Mouse (Mus musculus): ENCODE data around the gene Pid1. TPM values are rescaled to one million over a fixed set of nuclear protein-coding genes. Genes with fewer than 3 reads are reported as not detected.

Gene Pid1
- 3.8 and 3.9 TPM in 2 replicates for polyA plus RNA-seq (2012; rRNA removed)

DNA sequence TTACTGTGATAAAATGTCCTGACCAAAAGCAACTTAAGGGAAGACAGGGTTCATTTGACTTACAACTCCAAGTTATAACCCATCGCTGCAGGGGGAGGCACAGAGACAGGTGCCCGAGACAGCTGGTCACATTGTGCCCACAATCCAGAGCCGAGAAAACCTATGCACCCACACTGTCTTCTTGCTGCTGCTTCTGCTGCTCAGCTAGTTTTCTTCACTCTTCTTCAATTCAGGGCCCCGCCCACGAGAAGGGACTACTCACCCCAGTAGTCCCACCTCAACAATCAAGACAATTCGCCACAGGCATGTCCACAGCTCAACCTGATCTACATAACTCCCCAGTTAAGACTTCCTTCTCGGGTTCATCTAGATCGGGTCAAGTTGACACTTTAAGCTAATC is at the start of gene Pid1:
Gene Pid1 (minus strand): TSS at position 214 of the 400 bp plus-strand sequence.

All from stomach, adult 2 months (tissue).